Mouse (Mus musculus) inflammation-experienced regulatory T-cells, adult 6 months (primary cell): Measurements from ENCODE around the gene Abcc6. TPM values are rescaled to one million over a fixed set of nuclear protein-coding genes. Genes with fewer than 3 reads are reported as not detected.
A peak's percentile ranks its signal among the peaks of the same experiment; 100 is the strongest.

Experiments used
- ATAC-seq: one replicate; pipeline ENCODE4 v1.8.0; 2017
- polyA plus RNA-seq, 3 experiments: library from polyadenylated mRNA; unstranded; fragments of 100-300 nt; shearing (Covaris generic); gene quantifications; one replicate each; pipeline ENCODE4 v1.2.1; 2017

The Abcc6 gene
- polyA plus RNA-seq, 3 experiments from 2014 or later: not detected

GRCm38 (mm10) chr7:45929688-45930087, 100.4 kb downstream of the Abcc6 start:
- ATAC-seq: no peak

GRCm38 (mm10) chr7:45928626-45929295, 101.3 kb downstream of the Abcc6 start:
- ATAC-seq: no peak

- no peak for ATAC-seq
Observed at GRCm38 (mm10) chr7:45924429-45924816, 105.7 kb downstream of the Abcc6 start.

GRCm38 (mm10) chr7:45923762-45924428, 106.2 kb downstream of the Abcc6 start, which contains the start of gene Ccdc114:
Gene Ccdc114 (plus strand): TSS chr7:45924072.
- ATAC-seq: no peak

GRCm38 (mm10) chr7:45922928-45923761, 107.0 kb downstream of the Abcc6 start:
- peak; percentile 87 for ATAC-seq

- ATAC-seq: no peak
Observed at GRCm38 (mm10) chr7:45921950-45922600, 108.0 kb downstream of the Abcc6 start.

GRCm38 (mm10) chr7:45921242-45921621, 108.9 kb downstream of the Abcc6 start, which contains the start of gene Emp3:
Gene Emp3 (minus strand): TSS chr7:45921404.
- no peak for ATAC-seq

GRCm38 (mm10) chr7:45920583-45921241, 109.4 kb downstream of the Abcc6 start:
- ATAC-seq: no peak

GRCm38 (mm10) chr7:45919761-45920160, 110.3 kb downstream of the Abcc6 start:
- no peak for ATAC-seq

GRCm38 (mm10) chr7:45919083-45919671, 110.9 kb downstream of the Abcc6 start:
- ATAC-seq: no peak

- no peak for ATAC-seq
Observed at GRCm38 (mm10) chr7:45917926-45918325, 112.2 kb downstream of the Abcc6 start.

Other genes with a start within 250 kb of the Abcc6 start
- under 1 TPM in 1 of 3 experiments, not detected in 2; 0.58 TPM for gene Lmtk3, start 246.6 kb downstream of the Abcc6 start, polyA plus RNA-seq
- 1 to 10 TPM; 3.4 to 6.4 (median 3.8) TPM for gene Sult2b1, start 245.6 kb downstream of the Abcc6 start, polyA plus RNA-seq
- gene Cyth2, start 215.7 kb downstream of the Abcc6 start, polyA plus RNA-seq: 10 to 100 TPM; 11.9 to 19.8 (median 16.7) TPM
- not detected for gene Kcnj14, start 205.5 kb downstream of the Abcc6 start, polyA plus RNA-seq
- 10 to 100 TPM; 16.5 to 29.3 (median 27.2) TPM for gene Grwd1, start 199.4 kb downstream of the Abcc6 start, polyA plus RNA-seq
- gene Kdelr1, start 157.5 kb downstream of the Abcc6 start, polyA plus RNA-seq: 10 to 100 TPM; 18.9 to 39.3 (median 36.9) TPM
- gene Grin2d, start 151.9 kb downstream of the Abcc6 start, polyA plus RNA-seq: not detected
- under 1 TPM in 1 of 3 experiments, not detected in 2; 0.52 TPM for gene Syngr4, start 133.6 kb downstream of the Abcc6 start, polyA plus RNA-seq
- gene Tmem143, start 133.4 kb downstream of the Abcc6 start, polyA plus RNA-seq: 1 to 10 TPM; 3.7 to 7.0 (median 5.0) TPM
- 100 to 1,000 TPM; 512 to 771 (median 583) TPM for gene Emp3, start 108.9 kb downstream of the Abcc6 start, polyA plus RNA-seq
- gene Ccdc114, start 106.2 kb downstream of the Abcc6 start, polyA plus RNA-seq: 1 to 10 TPM; 1.4 to 1.8 (median 1.4) TPM
- gene Nomo1, start 3.4 kb upstream of the Abcc6 start, polyA plus RNA-seq: 10 to 100 TPM; 18.2 to 22.0 (median 21.4) TPM
- not detected for gene Kcnj11, start 70.5 kb upstream of the Abcc6 start, polyA plus RNA-seq
- not detected for gene Abcc8, start 149.7 kb upstream of the Abcc6 start, polyA plus RNA-seq
- not detected for gene Ush1c, start 208.2 kb upstream of the Abcc6 start, polyA plus RNA-seq
- not detected for gene Otog, start 210.7 kb upstream of the Abcc6 start, polyA plus RNA-seq